Mouse (Mus musculus) intestine, embryonic 15.5 days (tissue): ENCODE measurements around the gene Olfr961. TPM values are rescaled to one million over a fixed set of nuclear protein-coding genes. Genes with fewer than 3 reads are reported as not detected.

Source experiments
- ATAC-seq: fragments of 200-750 bp; cut with Nextera tagmentation; 2 replicates; pipeline ENCODE4 v1.8.0; 2017; ENCODE audit warnings: moderate TSS enrichment, moderate library complexity
- H3K27ac ChIP-seq: fragments of 300-500 bp; sonication (generic); 2 replicates; pipeline ENCODE4 v1.5.1; 2015; ENCODE audit warnings: mild to moderate bottlenecking, inconsistent platforms
- H3K27me3 ChIP-seq: fragments of 300-500 bp; sonication (generic); replicated peaks from 2 replicates; pipeline ENCODE4 v1.6.1; 2015; ENCODE audit warnings: inconsistent platforms
- H3K36me3 ChIP-seq: fragments of 300-500 bp; sonication (generic); 2 replicates; pipeline ENCODE4 v1.6.1; 2015; ENCODE audit warnings: inconsistent platforms
- H3K4me1 ChIP-seq: fragments of 300-500 bp; sonication (generic); replicated peaks from 2 replicates; pipeline ENCODE4 v1.6.1; 2015; ENCODE audit warnings: inconsistent platforms
- H3K4me2 ChIP-seq: fragments of 300-500 bp; sonication (generic); replicated peaks from 2 replicates; pipeline ENCODE4 v1.6.1; 2015; ENCODE audit warnings: mild to moderate bottlenecking, inconsistent platforms
- H3K4me3 ChIP-seq: fragments of 300-500 bp; sonication (generic); replicated peaks from 2 replicates; pipeline ENCODE4 v1.5.1; 2015; ENCODE audit warnings: inconsistent platforms
- H3K9ac ChIP-seq: fragments of 300-500 bp; sonication (generic); 2 replicates; pipeline ENCODE4 v1.6.1; 2015; ENCODE audit warnings: inconsistent platforms
- H3K9me3 ChIP-seq: fragments of 300-500 bp; sonication (generic); 2 replicates; pipeline ENCODE4 v1.6.1; 2016; ENCODE audit warnings: inconsistent platforms
- WGBS: fragments of 180-500 bp; shearing (Covaris S2); methylation state at CpG from one replicate; pipeline ENCODE4 v1.1.7; 2015; 5-methylcytosine and 5-hydroxymethylcytosine counted together
- polyA plus RNA-seq: library from polyadenylated mRNA; unstranded; fragments of >200 nt; fragmentation: Nextera tagmentation; extraction: Ambion mirVana; gene quantifications from 2 replicates; pipeline ENCODE4 v1.2.1, GENCODE M21; 2015

The Olfr961 gene
- polyA plus RNA-seq, 1 experiment from 2014 or later: not detected

DNA sequence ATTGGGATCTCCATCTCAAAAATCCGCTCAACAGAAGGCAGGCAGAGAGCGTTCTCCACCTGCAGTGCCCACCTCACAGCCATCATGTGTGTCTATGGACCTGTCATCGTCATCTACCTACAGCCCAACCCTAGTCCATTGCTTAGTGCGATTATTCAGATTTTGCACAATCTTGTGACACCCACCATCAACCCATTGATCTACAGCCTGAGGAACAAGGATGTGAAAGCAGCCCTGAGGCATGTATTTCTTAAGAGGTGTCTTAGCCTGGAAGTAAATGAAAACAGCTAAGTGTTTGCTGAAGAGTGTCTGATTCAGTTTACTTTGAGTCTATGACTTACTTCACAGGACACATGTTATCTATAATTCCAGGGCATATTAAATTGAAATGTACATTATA is 2.5 kb downstream of the Olfr961 start:
- no peak overlapping the region for H3K4me3 ChIP-seq
- no peak overlapping the region for H3K27ac ChIP-seq

DNA sequence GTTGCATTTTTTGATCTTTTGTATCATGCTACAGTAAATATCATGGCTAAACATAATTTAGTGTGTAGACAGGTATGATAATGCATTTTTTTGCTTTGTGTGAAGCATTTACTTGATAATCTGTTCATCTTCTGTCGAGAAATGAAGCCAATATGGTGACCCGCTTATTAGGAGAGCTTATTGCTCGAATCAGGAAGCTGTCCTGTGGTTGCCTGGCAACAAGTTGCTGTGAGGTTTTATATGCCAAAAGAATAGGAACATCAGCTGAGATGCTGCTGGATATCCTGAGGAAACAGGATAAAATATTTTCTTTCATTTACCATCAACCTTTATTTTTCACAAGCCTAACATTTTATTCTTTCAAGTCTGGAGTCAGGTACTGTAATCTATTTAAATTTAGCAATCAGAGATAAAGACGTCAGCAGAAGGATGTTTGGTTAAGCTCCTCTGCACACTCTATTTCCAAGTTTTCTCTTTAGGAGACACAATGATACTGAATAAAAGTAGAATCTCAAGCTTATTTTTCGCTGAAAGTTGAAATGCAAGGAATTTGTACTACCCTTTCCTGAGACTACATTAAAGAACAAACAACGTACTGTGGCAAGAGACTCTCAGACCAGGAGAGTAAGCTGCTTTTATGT is 10.0 kb downstream of the Olfr961 start:
- no peaks in the 10 kb centered on the region for H3K36me3 ChIP-seq
- H3K27me3 ChIP-seq: no peaks in the 10 kb centered on the region
- no peak overlapping the region for H3K4me2 ChIP-seq
- 66% methylated on average over 6 of the region's 6 CpGs for WGBS
- ATAC-seq: no peak
- no peak overlapping the region for H3K4me3 ChIP-seq
- no peaks in the 10 kb centered on the region for H3K9me3 ChIP-seq
- no peaks in the 10 kb centered on the region for H3K4me1 ChIP-seq
- no peak overlapping the region for H3K9ac ChIP-seq
- H3K27ac ChIP-seq: no peak overlapping the region

More for the DNA sequence above, 2.5 kb downstream of the Olfr961 start:
- no peaks in the 10 kb centered on the region for H3K9me3 ChIP-seq
- no peak overlapping the region for H3K4me2 ChIP-seq
- no peaks in the 10 kb centered on the region for H3K36me3 ChIP-seq
- no peaks in the 10 kb centered on the region for H3K4me1 ChIP-seq
- WGBS: 87% methylated on average over 4 of the region's 4 CpGs
- no peaks in the 10 kb centered on the region for H3K27me3 ChIP-seq
- no peak for ATAC-seq
- H3K9ac ChIP-seq: no peak overlapping the region

DNA sequence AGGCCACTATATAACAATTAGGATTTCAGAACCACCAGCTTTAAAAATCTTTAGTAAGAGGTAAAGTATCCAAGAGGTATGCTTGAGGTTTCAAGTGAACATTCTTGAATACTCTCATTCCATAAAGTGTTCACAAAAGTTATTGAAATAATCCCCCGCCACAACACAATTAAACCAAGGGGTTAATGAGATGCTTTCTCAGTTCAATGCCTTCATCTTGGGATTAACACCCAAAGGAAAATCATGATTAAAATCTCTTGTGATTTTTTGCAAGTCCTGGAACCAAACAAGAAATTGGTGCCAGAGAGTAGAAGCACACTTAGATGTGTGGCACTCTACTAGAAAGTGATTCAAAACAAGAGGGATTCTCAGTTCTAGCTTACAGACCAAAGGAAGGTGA is 22.0 kb downstream of the Olfr961 start, which contains the start of gene Olfr963:
Gene Olfr963 (plus strand): TSS at position 301 of the 400 bp plus-strand sequence.
- Histone ChIP-seq H3K27ac (no peak within 1 kb of the TSS), H3K9ac (no peak within 1 kb of the TSS), H3K4me1 (no peaks in the 10 kb centered on the region), H3K36me3 (no peaks in the 10 kb centered on the region), H3K4me2 (no peak within 1 kb of the TSS), H3K9me3 (no peaks in the 10 kb centered on the region), H3K4me3 (no peak within 1 kb of the TSS), H3K27me3 (no peaks in the 10 kb centered on the region)
- 95% methylated on average over 1 of the region's 1 CpGs for WGBS
- no peak for ATAC-seq

DNA sequence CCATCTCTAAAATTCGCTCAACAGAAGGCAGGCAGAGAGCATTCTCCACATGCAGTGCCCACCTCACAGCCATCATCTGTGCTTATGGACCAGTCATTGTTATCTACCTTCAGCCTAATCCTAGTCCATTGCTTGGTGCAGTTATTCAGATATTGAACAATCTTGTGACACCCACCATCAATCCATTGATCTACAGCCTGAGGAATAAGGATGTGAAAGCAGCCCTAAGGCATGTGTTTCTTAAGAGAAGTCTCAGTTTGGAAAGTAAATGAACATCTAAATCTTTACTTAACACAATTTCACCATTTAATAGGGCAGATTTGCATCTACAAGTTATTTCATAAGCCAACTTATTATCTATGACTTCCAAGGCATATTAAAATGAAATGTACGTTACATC is 24.8 kb downstream of the Olfr961 start:
- Histone ChIP-seq H3K4me2 (no peak overlapping the region), H3K27ac (no peak overlapping the region), H3K9me3 (no peaks in the 10 kb centered on the region), H3K36me3 (no peaks in the 10 kb centered on the region), H3K4me3 (no peak overlapping the region), H3K4me1 (no peaks in the 10 kb centered on the region), H3K27me3 (no peaks in the 10 kb centered on the region), H3K9ac (no peak overlapping the region)
- no peak for ATAC-seq
- WGBS: 82% methylated on average over 2 of the region's 2 CpGs

DNA sequence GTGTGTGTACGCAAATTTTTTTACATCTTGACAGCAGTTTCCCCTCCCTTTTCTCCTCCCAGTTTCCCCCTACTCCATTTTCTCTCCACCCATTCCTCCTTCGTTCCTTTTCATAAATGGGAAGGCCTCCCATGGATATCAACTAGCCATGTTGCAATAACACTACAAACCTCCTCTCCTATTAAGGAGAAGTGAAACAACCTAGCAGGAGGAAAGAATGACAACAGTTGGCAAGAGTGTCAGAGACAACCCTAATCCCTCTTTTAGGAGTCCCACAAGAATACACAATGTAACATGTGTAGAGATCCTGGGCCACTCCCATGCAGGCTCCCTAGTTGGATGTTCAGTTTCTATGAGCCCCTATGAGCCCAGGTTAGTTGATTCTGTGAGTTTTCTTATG is 29.9 kb downstream of the Olfr961 start:
- WGBS: 88% methylated on average over 2 of the region's 2 CpGs

DNA sequence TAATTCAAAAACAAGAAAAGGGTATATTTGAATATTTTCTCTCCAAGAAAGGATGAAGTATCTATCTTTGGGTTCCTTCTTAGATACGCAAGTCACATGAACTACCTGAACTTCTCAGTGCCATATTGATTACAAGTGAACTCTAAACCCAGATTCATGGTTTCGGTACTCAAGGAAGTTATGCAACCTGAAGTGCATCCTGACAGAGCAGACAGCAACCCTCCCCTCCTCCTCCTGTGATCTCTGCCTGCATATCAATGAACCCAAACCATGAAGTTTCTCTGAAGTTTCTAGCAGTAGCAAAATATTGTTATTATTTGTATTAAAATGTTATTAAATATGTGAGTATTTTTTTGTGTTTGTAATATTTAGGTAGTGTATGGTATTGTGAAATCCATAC is 33.7 kb downstream of the Olfr961 start:
- no peak overlapping the region for H3K9ac ChIP-seq
- no peaks in the 10 kb centered on the region for H3K36me3 ChIP-seq
- WGBS: 94% methylated on average over 2 of the region's 2 CpGs

More for the DNA sequence above, 29.9 kb downstream of the Olfr961 start:
- ATAC-seq: no peak
- no peak overlapping the region for H3K9ac ChIP-seq
- H3K27me3 ChIP-seq: no peaks in the 10 kb centered on the region
- H3K27ac ChIP-seq: no peak overlapping the region
- H3K9me3 ChIP-seq: no peaks in the 10 kb centered on the region
- no peaks in the 10 kb centered on the region for H3K36me3 ChIP-seq
- no peaks in the 10 kb centered on the region for H3K4me1 ChIP-seq
- no peak overlapping the region for H3K4me2 ChIP-seq
- H3K4me3 ChIP-seq: no peak overlapping the region

DNA sequence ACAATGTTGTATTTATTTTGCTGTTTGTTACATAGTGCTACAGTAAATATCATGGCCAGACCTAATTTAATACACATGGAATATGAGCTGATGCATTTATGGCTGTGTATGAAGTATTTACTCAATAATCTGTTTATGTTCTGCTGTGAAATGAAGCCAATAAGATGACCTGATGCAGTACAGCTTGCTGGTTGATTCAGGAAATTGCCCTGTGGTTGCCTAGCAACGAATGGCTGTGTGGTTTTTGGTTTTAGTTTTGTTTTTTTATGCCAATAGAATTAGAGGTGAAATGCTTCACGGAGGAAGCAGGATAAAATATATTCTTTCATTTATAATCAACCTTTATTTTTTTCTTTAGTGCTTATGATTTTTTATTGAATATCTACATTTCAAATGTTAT is 34.4 kb downstream of the Olfr961 start:
- ATAC-seq: no peak
- Histone ChIP-seq H3K9me3 (no peaks in the 10 kb centered on the region), H3K4me1 (no peaks in the 10 kb centered on the region), H3K27ac (no peak overlapping the region), H3K9ac (no peak overlapping the region), H3K27me3 (no peaks in the 10 kb centered on the region), H3K4me2 (no peak overlapping the region), H3K4me3 (no peak overlapping the region), H3K36me3 (no peaks in the 10 kb centered on the region)
- WGBS: 69% methylated on average over 2 of the region's 2 CpGs

More for the DNA sequence above, 33.7 kb downstream of the Olfr961 start:
- no peak overlapping the region for H3K4me3 ChIP-seq
- ATAC-seq: no peak
- no peaks in the 10 kb centered on the region for H3K9me3 ChIP-seq
- H3K4me2 ChIP-seq: no peak overlapping the region
- H3K4me1 ChIP-seq: no peaks in the 10 kb centered on the region
- H3K27me3 ChIP-seq: no peaks in the 10 kb centered on the region
- no peak overlapping the region for H3K27ac ChIP-seq

Other genes starting within 250 kb of the Olfr961 start
- gene Olfr952, start 217.9 kb upstream of the Olfr961 start, polyA plus RNA-seq: not detected in 2 replicates
- gene Olfr954, start 188.4 kb upstream of the Olfr961 start, polyA plus RNA-seq: not detected in 2 replicates
- not detected in 2 replicates for gene Olfr955, start 173.1 kb upstream of the Olfr961 start, polyA plus RNA-seq
- not detected in 2 replicates for gene Olfr44, start 151.1 kb upstream of the Olfr961 start, polyA plus RNA-seq
- gene Olfr957, start 129.3 kb upstream of the Olfr961 start, polyA plus RNA-seq: not detected in 2 replicates
- not detected in 2 replicates for gene Olfr958, start 91.0 kb upstream of the Olfr961 start, polyA plus RNA-seq
- not detected in 2 replicates for gene Olfr959, start 69.5 kb upstream of the Olfr961 start, polyA plus RNA-seq
- gene AW551984, start 40.7 kb upstream of the Olfr961 start, polyA plus RNA-seq: 18.3 and 20.1 TPM in 2 replicates
- gene Olfr148, start 34.4 kb upstream of the Olfr961 start, polyA plus RNA-seq: not detected in 2 replicates
- not detected in 2 replicates for gene Olfr960, start 23.7 kb upstream of the Olfr961 start, polyA plus RNA-seq
- gene Olfr963, start 22.1 kb downstream of the Olfr961 start, polyA plus RNA-seq: not detected in 2 replicates
- not detected in 2 replicates for gene Olfr149, start 62.0 kb downstream of the Olfr961 start, polyA plus RNA-seq
- not detected in 2 replicates for gene Olfr965, start 66.3 kb downstream of the Olfr961 start, polyA plus RNA-seq
- gene Olfr150, start 85.9 kb downstream of the Olfr961 start, polyA plus RNA-seq: not detected in 2 replicates
- not detected in 2 replicates for gene Olfr967, start 101.2 kb downstream of the Olfr961 start, polyA plus RNA-seq
- not detected in 2 replicates for gene Olfr968, start 138.2 kb downstream of the Olfr961 start, polyA plus RNA-seq
- not detected in 2 replicates for gene Olfr969, start 145.9 kb downstream of the Olfr961 start, polyA plus RNA-seq
- gene Olfr970, start 163.8 kb downstream of the Olfr961 start, polyA plus RNA-seq: not detected in 2 replicates
- gene Olfr971, start 191.8 kb downstream of the Olfr961 start, polyA plus RNA-seq: not detected in 2 replicates
- gene Olfr972, start 221.3 kb downstream of the Olfr961 start, polyA plus RNA-seq: not detected in 2 replicates